11 mouse cellular contexts compared by ENCODE assay signal in genomic region chr17:34984218-34984617, GRCm38 (mm10). TPM values are rescaled to one million over a fixed set of nuclear protein-coding genes. Genes with fewer than 3 reads are reported as not detected.
DNase-seq lines count a peak whose midpoint lies in the region; ATAC-seq and TF ChIP-seq lines count a peak whose summit lies in the region.
"Had no signal": no experiment of that assay in that cellular context is flagged by ENCODE, and none has a peak within 500 bp of the region (broad histone marks: within the 10 kb centered on the region; RNA-seq: fewer than 3 reads in every experiment).

No protein-coding gene starts in this region.

- peaks cover 4% of the 10 kb centered on the region for H3K4me1 ChIP-seq in hindbrain, embryonic 11.5 days (replicated peaks; ENCODE audit: control insufficient read depth, insufficient read depth, low read length)
- H3K4me1 ChIP-seq in hindbrain, embryonic 13.5 days (replicated peaks) = peaks cover 24% of the 10 kb centered on the region
- H3K4me1 ChIP-seq in embryonic facial prominence, embryonic 14.5 days (ENCODE audit: control insufficient read depth, insufficient read depth, low read length) = peaks cover 6% of the 10 kb centered on the region
- peaks cover 5% of the 10 kb centered on the region for H3K4me1 ChIP-seq in thymus, adult 2 months (replicated peaks; ENCODE audit: control insufficient read depth, insufficient read depth, low read length)
- H3K4me1 ChIP-seq in hindbrain, embryonic 12.5 days = peaks cover 15% of the 10 kb centered on the region

- peak; percentile 20 for DNase-seq in hindbrain, embryonic 11.5 days (ENCODE audit: low spot score)
- peak; percentile 57 for DNase-seq in thymus, postnatal 0 days (ENCODE audit: low spot score)
- no peak for DNase-seq in thymus, postnatal 25 days
- DNase-seq in embryonic facial prominence, embryonic 14.5 days (ENCODE audit: low spot score) = peak; percentile 55
- DNase-seq in adrenal gland, adult 2 months = no peak
- DNase-seq in thymus, adult 2 months = no peak
- DNase-seq: adrenal gland, adult 8-10 months had no signal

- ATAC-seq in hindbrain, embryonic 11.5 days (ENCODE audit: low FRiP score) = no peak
- ATAC-seq in hindbrain, embryonic 13.5 days (ENCODE audit: low FRiP score) = no peak
- ATAC-seq in embryonic facial prominence, embryonic 14.5 days (ENCODE audit: low read depth) = no peak
- no peak for ATAC-seq in hindbrain, embryonic 12.5 days (ENCODE audit: low FRiP score)

- H3K4me2 ChIP-seq in hindbrain, embryonic 11.5 days (replicated peaks; ENCODE audit: low read depth, low read length) = no peak overlapping the region
- no peak overlapping the region for H3K4me2 ChIP-seq in hindbrain, embryonic 13.5 days
- H3K4me2 ChIP-seq in embryonic facial prominence, embryonic 14.5 days (ENCODE audit: low read depth, low read length) = no peak overlapping the region
- H3K4me2 ChIP-seq in hindbrain, embryonic 12.5 days (replicated peaks) = no peak overlapping the region

- TF ChIP-seq CTCF in thymus, adult 2 months (IDR thresholded peaks at IDR 0.05; ENCODE audit: borderline replicate concordance, control insufficient read depth, extremely low read depth, insufficient read depth, low read length, poor library complexity) = no peak

- no peak overlapping the region for H3K4me3 ChIP-seq in hindbrain, embryonic 11.5 days (ENCODE audit: low read depth, low read length)
- no peak overlapping the region for H3K4me3 ChIP-seq in hindbrain, embryonic 13.5 days
- H3K4me3 ChIP-seq in embryonic facial prominence, embryonic 14.5 days (ENCODE audit: low read depth, low read length) = no peak overlapping the region
- H3K4me3 ChIP-seq in thymus, adult 2 months (ENCODE audit: control insufficient read depth, insufficient read depth, low read length) = no peak overlapping the region
- H3K4me3 ChIP-seq in hindbrain, embryonic 12.5 days = no peak overlapping the region
- H3K4me3 ChIP-seq: erythroblast, embryonic 14.5 days had no signal

- no peaks in the 10 kb centered on the region for H3K9me3 ChIP-seq in hindbrain, embryonic 11.5 days (ENCODE audit: control insufficient read depth, low read length)
- H3K9me3 ChIP-seq in hindbrain, embryonic 13.5 days = no peaks in the 10 kb centered on the region
- no peaks in the 10 kb centered on the region for H3K9me3 ChIP-seq in embryonic facial prominence, embryonic 14.5 days (ENCODE audit: control insufficient read depth, low read length)
- no peaks in the 10 kb centered on the region for H3K9me3 ChIP-seq in hindbrain, embryonic 12.5 days (replicated peaks)

- H3K36me3 ChIP-seq in hindbrain, embryonic 11.5 days (ENCODE audit: control insufficient read depth, insufficient read depth, low read length) = peaks cover 4% of the 10 kb centered on the region
- H3K36me3 ChIP-seq in hindbrain, embryonic 13.5 days = peaks cover 22% of the 10 kb centered on the region
- peaks cover 38% of the 10 kb centered on the region for H3K36me3 ChIP-seq in embryonic facial prominence, embryonic 14.5 days (ENCODE audit: control insufficient read depth, insufficient read depth, low read length)
- H3K36me3 ChIP-seq in thymus, adult 2 months (ENCODE audit: control insufficient read depth, insufficient read depth, low read length) = peaks cover 19% of the 10 kb centered on the region
- peaks cover 27% of the 10 kb centered on the region for H3K36me3 ChIP-seq in hindbrain, embryonic 12.5 days

- H3K9ac ChIP-seq in hindbrain, embryonic 11.5 days (ENCODE audit: low read depth, low read length) = no peak overlapping the region
- H3K9ac ChIP-seq in hindbrain, embryonic 13.5 days = no peak overlapping the region
- no peak overlapping the region for H3K9ac ChIP-seq in embryonic facial prominence, embryonic 14.5 days (ENCODE audit: low read depth, low read length)
- no peak overlapping the region for H3K9ac ChIP-seq in hindbrain, embryonic 12.5 days

- H3K27me3 ChIP-seq in hindbrain, embryonic 11.5 days (ENCODE audit: control insufficient read depth, insufficient read depth, low read length) = no peaks in the 10 kb centered on the region
- H3K27me3 ChIP-seq in hindbrain, embryonic 13.5 days = no peaks in the 10 kb centered on the region
- no peaks in the 10 kb centered on the region for H3K27me3 ChIP-seq in embryonic facial prominence, embryonic 14.5 days (replicated peaks; ENCODE audit: control insufficient read depth, insufficient read depth, low read length)
- H3K27me3 ChIP-seq in thymus, adult 2 months (ENCODE audit: control insufficient read depth, insufficient read depth, low read length) = no peaks in the 10 kb centered on the region
- no peaks in the 10 kb centered on the region for H3K27me3 ChIP-seq in hindbrain, embryonic 12.5 days

- TF ChIP-seq POLR2A in thymus, adult 2 months (IDR thresholded peaks at IDR 0.05; ENCODE audit: control insufficient read depth, extremely low read depth, insufficient read depth, low read length, poor library complexity) = no peak

- H3K27ac ChIP-seq in hindbrain, embryonic 11.5 days (ENCODE audit: low read depth, low read length) = no peak overlapping the region
- no peak overlapping the region for H3K27ac ChIP-seq in hindbrain, embryonic 13.5 days
- H3K27ac ChIP-seq in embryonic facial prominence, embryonic 14.5 days (replicated peaks; ENCODE audit: low read depth, low read length) = no peak overlapping the region
- no peak overlapping the region for H3K27ac ChIP-seq in thymus, adult 2 months (ENCODE audit: control insufficient read depth, insufficient read depth, low read length)
- H3K27ac ChIP-seq in hindbrain, embryonic 12.5 days = no peak overlapping the region

- 83% methylated on average over 2 of the region's 2 CpGs for WGBS in hindbrain, embryonic 11.5 days
- WGBS in hindbrain, embryonic 13.5 days = 78% methylated on average over 2 of the region's 2 CpGs
- 80% methylated on average over 2 of the region's 2 CpGs for WGBS in embryonic facial prominence, embryonic 14.5 days
- WGBS in thymus, adult 2 months = 88% methylated on average over 2 of the region's 2 CpGs
- 79% methylated on average over 2 of the region's 2 CpGs for WGBS in hindbrain, embryonic 12.5 days

RNA-seq across cellular contexts. Expression of gene Lsm2, which starts 2.6 kb away (rescaled TPM):
- polyA plus RNA-seq in hindbrain, embryonic 11.5 days (2014; fragmentation: Nextera tagmentation; extraction: Ambion mirVana) = 188 and 207 TPM in 2 replicates
- 112 and 117 TPM in 2 replicates for polyA plus RNA-seq in hindbrain, embryonic 13.5 days (2015; fragmentation: Nextera tagmentation; extraction: Ambion mirVana)
- 179 and 197 TPM in 2 replicates for polyA plus RNA-seq in thymus, postnatal 0 days (2015; fragmentation: Nextera tagmentation; extraction: Ambion mirVana)
- polyA plus RNA-seq in embryonic facial prominence, embryonic 14.5 days (2014; fragmentation: Nextera tagmentation; extraction: Ambion mirVana) = 151 and 159 TPM in 2 replicates
- total RNA-seq in adrenal gland, adult 2 months (2021) = 10 to 100 TPM; 32.9 to 45.8 TPM
- 82.4 and 84.8 TPM in 2 replicates for polyA plus RNA-seq in adrenal gland, adult 2 months (2012; rRNA removed)
- 207 and 265 TPM in 2 replicates for polyA plus RNA-seq in thymus, adult 2 months (2012; rRNA removed)
- 128 and 158 TPM in 2 replicates for polyA plus RNA-seq in hindbrain, embryonic 12.5 days (2016; fragmentation: Nextera tagmentation; extraction: Ambion mirVana)

RNA-seq across cellular contexts. Expression of gene Hspa1l, which starts 11.7 kb away (rescaled TPM):
- 0.93 and 1.2 TPM in 2 replicates for polyA plus RNA-seq in hindbrain, embryonic 11.5 days (2014; fragmentation: Nextera tagmentation; extraction: Ambion mirVana)
- 0.85 and 1.1 TPM in 2 replicates for polyA plus RNA-seq in hindbrain, embryonic 13.5 days (2015; fragmentation: Nextera tagmentation; extraction: Ambion mirVana)
- 0.09 and 0.27 TPM in 2 replicates for polyA plus RNA-seq in thymus, postnatal 0 days (2015; fragmentation: Nextera tagmentation; extraction: Ambion mirVana)
- 0.99 and 1.0 TPM in 2 replicates for polyA plus RNA-seq in embryonic facial prominence, embryonic 14.5 days (2014; fragmentation: Nextera tagmentation; extraction: Ambion mirVana)
- under 1 TPM; 0.28 to 0.29 TPM for total RNA-seq in adrenal gland, adult 2 months (2021)
- 0.11 and 0.17 TPM in 2 replicates for polyA plus RNA-seq in adrenal gland, adult 2 months (2012; rRNA removed)
- 0.06 and 0.28 TPM in 2 replicates for polyA plus RNA-seq in thymus, adult 2 months (2012; rRNA removed)
- polyA plus RNA-seq in hindbrain, embryonic 12.5 days (2016; fragmentation: Nextera tagmentation; extraction: Ambion mirVana) = 1.3 TPM in 2 replicates

RNA-seq across cellular contexts. Expression of gene Hspa1a, which starts 12.3 kb away (rescaled TPM):
- polyA plus RNA-seq in hindbrain, embryonic 11.5 days (2014; fragmentation: Nextera tagmentation; extraction: Ambion mirVana) = 0.93 and 1.4 TPM in 2 replicates
- polyA plus RNA-seq in hindbrain, embryonic 13.5 days (2015; fragmentation: Nextera tagmentation; extraction: Ambion mirVana) = 4.0 and 4.6 TPM in 2 replicates
- polyA plus RNA-seq in thymus, postnatal 0 days (2015; fragmentation: Nextera tagmentation; extraction: Ambion mirVana) = 6.8 and 7.6 TPM in 2 replicates
- 7.3 TPM in 2 replicates for polyA plus RNA-seq in embryonic facial prominence, embryonic 14.5 days (2014; fragmentation: Nextera tagmentation; extraction: Ambion mirVana)
- 100 to 1,000 TPM in 1 of 2 experiments, 10 to 100 TPM in 1; 16.3 to 253 TPM for total RNA-seq in adrenal gland, adult 2 months (2021)
- 37.1 and 55.2 TPM in 2 replicates for polyA plus RNA-seq in adrenal gland, adult 2 months (2012; rRNA removed)
- polyA plus RNA-seq in thymus, adult 2 months (2012; rRNA removed) = 10.0 and 12.2 TPM in 2 replicates
- polyA plus RNA-seq in hindbrain, embryonic 12.5 days (2016; fragmentation: Nextera tagmentation; extraction: Ambion mirVana) = 2.2 and 3.1 TPM in 2 replicates

RNA-seq across cellular contexts. Expression of gene Gm20481, which starts 14.5 kb away (rescaled TPM):
- polyA plus RNA-seq in hindbrain, embryonic 11.5 days (2014; fragmentation: Nextera tagmentation; extraction: Ambion mirVana) = 0.49 TPM in 1 of 2 replicates, not detected in the other
- polyA plus RNA-seq in hindbrain, embryonic 13.5 days (2015; fragmentation: Nextera tagmentation; extraction: Ambion mirVana) = not detected in 2 replicates
- polyA plus RNA-seq in thymus, postnatal 0 days (2015; fragmentation: Nextera tagmentation; extraction: Ambion mirVana) = not detected in 2 replicates
- polyA plus RNA-seq in embryonic facial prominence, embryonic 14.5 days (2014; fragmentation: Nextera tagmentation; extraction: Ambion mirVana) = not detected in 2 replicates
- under 1 TPM in 1 of 2 experiments, not detected in 1; 0.58 TPM for total RNA-seq in adrenal gland, adult 2 months (2021)
- 1.1 and 1.2 TPM in 2 replicates for polyA plus RNA-seq in adrenal gland, adult 2 months (2012; rRNA removed)
- polyA plus RNA-seq in thymus, adult 2 months (2012; rRNA removed) = not detected in 2 replicates
- 0.99 TPM in 1 of 2 replicates, not detected in the other for polyA plus RNA-seq in hindbrain, embryonic 12.5 days (2016; fragmentation: Nextera tagmentation; extraction: Ambion mirVana)
- total RNA-seq: hematopoietic stem cell, adult 5-6 weeks had no signal
- polyA plus RNA-seq: erythroblast, embryonic 14.5 days had no signal

RNA-seq across cellular contexts. Expression of gene Vars, which starts 16.6 kb away (rescaled TPM):
- polyA plus RNA-seq in hindbrain, embryonic 11.5 days (2014; fragmentation: Nextera tagmentation; extraction: Ambion mirVana) = 69.1 and 71.7 TPM in 2 replicates
- 57.3 TPM in 2 replicates for polyA plus RNA-seq in hindbrain, embryonic 13.5 days (2015; fragmentation: Nextera tagmentation; extraction: Ambion mirVana)
- polyA plus RNA-seq in thymus, postnatal 0 days (2015; fragmentation: Nextera tagmentation; extraction: Ambion mirVana) = 125 and 138 TPM in 2 replicates
- polyA plus RNA-seq in embryonic facial prominence, embryonic 14.5 days (2014; fragmentation: Nextera tagmentation; extraction: Ambion mirVana) = 80.3 and 87.7 TPM in 2 replicates
- total RNA-seq in adrenal gland, adult 2 months (2021) = 10 to 100 TPM; 57.9 to 60.2 TPM
- polyA plus RNA-seq in adrenal gland, adult 2 months (2012; rRNA removed) = 178 and 214 TPM in 2 replicates
- 404 and 545 TPM in 2 replicates for polyA plus RNA-seq in thymus, adult 2 months (2012; rRNA removed)
- polyA plus RNA-seq in hindbrain, embryonic 12.5 days (2016; fragmentation: Nextera tagmentation; extraction: Ambion mirVana) = 109 and 110 TPM in 2 replicates

Comparison
In these comparisons a context has a peak if more than half of its experiments do, and no peak if none do; other contexts are left out.
1. DNase-seq: peak in hindbrain, embryonic 11.5 days (single experiment), thymus, postnatal 0 days (single experiment) and embryonic facial prominence, embryonic 14.5 days (single experiment); none in thymus, postnatal 25 days (single experiment), adrenal gland, adult 2 months (single experiment) and thymus, adult 2 months (single experiment).